Comparison of ENCODE assay signal across 13 mouse cellular contexts in genomic region chr9:57268575-57268974, GRCm38 (mm10). TPM values are rescaled to one million over a fixed set of nuclear protein-coding genes. Genes with fewer than 3 reads are reported as not detected.
DNase-seq lines count a peak whose midpoint lies in the region; ATAC-seq and TF ChIP-seq lines count a peak whose summit lies in the region.
"Had no signal": no experiment of that assay in that cellular context is flagged by ENCODE, and none has a peak within 500 bp of the region (broad histone marks: within the 10 kb centered on the region; RNA-seq: fewer than 3 reads in every experiment).

No protein-coding gene starts in this region.

- 0 out of 2 replicates have a peak, but pooled peaks have one; percentile 8 for TF ChIP-seq CTCF in hindbrain, postnatal 0 days (IDR thresholded peaks at IDR 0.05; ENCODE audit: low read depth)
- TF ChIP-seq CTCF in G1E (IDR thresholded peaks at IDR 0.05; ENCODE audit: low read depth, low read length), result no peak

- H3K4me1 ChIP-seq in hindbrain, postnatal 0 days (ENCODE audit: insufficient read depth, low read length), result peaks cover 5% of the 10 kb centered on the region; the same call in 1 of the 2 replicates
- H3K4me1 ChIP-seq in hindbrain, embryonic 14.5 days (replicated peaks; ENCODE audit: control insufficient read depth, insufficient read depth, low read length), result peaks cover 13% of the 10 kb centered on the region
- H3K4me1 ChIP-seq in G1E (ENCODE audit: insufficient read depth, low read depth, low read length), result peaks cover 48% of the 10 kb centered on the region

- 10% methylated on average over 3 of the region's 3 CpGs for WGBS in hindbrain, postnatal 0 days
- WGBS in hindbrain, embryonic 14.5 days, result 13% methylated on average over 3 of the region's 3 CpGs

- H3K27me3 ChIP-seq in hindbrain, postnatal 0 days (ENCODE audit: insufficient read depth, low read length), result no peaks in the 10 kb centered on the region
- peaks cover 3% of the 10 kb centered on the region; the same call in 1 of the 2 replicates for H3K27me3 ChIP-seq in hindbrain, embryonic 14.5 days (ENCODE audit: control insufficient read depth, insufficient read depth, low read length)
- H3K27me3 ChIP-seq in G1E (ENCODE audit: insufficient read depth, low read length), result peaks cover 68% of the 10 kb centered on the region
- H3K27me3 ChIP-seq: stomach, embryonic 15.5 days had no signal

- no peak for ATAC-seq in hindbrain, postnatal 0 days
- ATAC-seq in hindbrain, embryonic 14.5 days (ENCODE audit: low FRiP score), result no peak
- peak; percentile 22 for ATAC-seq in G1E (ENCODE audit: extremely low read depth, insufficient number of reproducible peaks, low FRiP score, poor library complexity, severe bottlenecking)
- no peak for ATAC-seq in erythroblast, adult 5-6 weeks (replicated peaks; ENCODE audit: low FRiP score, poor library complexity, severe bottlenecking)

- H3K4me2 ChIP-seq in hindbrain, postnatal 0 days (ENCODE audit: low read depth, low read length), result no peak overlapping the region
- no peak overlapping the region for H3K4me2 ChIP-seq in hindbrain, embryonic 14.5 days (replicated peaks)
- H3K4me2 ChIP-seq: stomach, embryonic 15.5 days had no signal

- H3K9ac ChIP-seq in hindbrain, postnatal 0 days (replicated peaks; ENCODE audit: low read length), result no peak overlapping the region
- H3K9ac ChIP-seq in hindbrain, embryonic 14.5 days, result no peak overlapping the region
- H3K9ac ChIP-seq: stomach, embryonic 15.5 days had no signal

- peak; percentile 40 for DNase-seq in hindbrain, postnatal 0 days (ENCODE audit: low spot score)
- DNase-seq in hindbrain, embryonic 14.5 days (ENCODE audit: low spot score), result no peak
- peak; percentile 70 for DNase-seq in 416B (ENCODE audit: low read depth)
- DNase-seq in G1E (ENCODE audit: low spot score), result no peak
- peak; percentile 39 for DNase-seq in lung, postnatal 36 days
- DNase-seq in spleen, postnatal 14 days (ENCODE audit: low spot score in 2 of 2), result no peak
- DNase-seq in gastrocnemius, adult 18-20 months (ENCODE audit: low spot score), result no peak

- H3K36me3 ChIP-seq in hindbrain, postnatal 0 days (ENCODE audit: insufficient read depth, low read length), result no peaks in the 10 kb centered on the region
- H3K36me3 ChIP-seq in hindbrain, embryonic 14.5 days (replicated peaks; ENCODE audit: control insufficient read depth, insufficient read depth), result no peaks in the 10 kb centered on the region
- no peaks in the 10 kb centered on the region for H3K36me3 ChIP-seq in G1E (replicated peaks)
- H3K36me3 ChIP-seq: heart, embryonic 10.5 days; stomach, embryonic 15.5 days had no signal

- no peak overlapping the region for H3K4me3 ChIP-seq in hindbrain, postnatal 0 days (ENCODE audit: low read length)
- no peak overlapping the region for H3K4me3 ChIP-seq in hindbrain, embryonic 14.5 days (replicated peaks; ENCODE audit: low read length)
- H3K4me3 ChIP-seq in G1E (ENCODE audit: low read depth, low read length), result no peak overlapping the region
- H3K4me3 ChIP-seq: heart, embryonic 10.5 days; stomach, embryonic 15.5 days had no signal

- no peak overlapping the region for H3K27ac ChIP-seq in hindbrain, postnatal 0 days
- H3K27ac ChIP-seq in hindbrain, embryonic 14.5 days, result no peak overlapping the region
- H3K27ac ChIP-seq: stomach, embryonic 15.5 days had no signal

- H3K9me3 ChIP-seq in hindbrain, postnatal 0 days (ENCODE audit: low read length), result no peaks in the 10 kb centered on the region
- H3K9me3 ChIP-seq in hindbrain, embryonic 14.5 days (ENCODE audit: control insufficient read depth, low read length), result no peaks in the 10 kb centered on the region
- H3K9me3 ChIP-seq in G1E (replicated peaks), result no peaks in the 10 kb centered on the region
- H3K9me3 ChIP-seq: heart, embryonic 10.5 days; stomach, embryonic 15.5 days had no signal

RNA-seq across cellular contexts. Expression of gene 1700017B05Rik, which starts 6.2 kb away (rescaled TPM):
- total RNA-seq in hindbrain, postnatal 0 days (2014; rRNA removed), result 10.6 and 14.7 TPM in 2 replicates
- 5.2 and 5.3 TPM in 2 replicates for polyA plus RNA-seq in hindbrain, postnatal 0 days (2015; fragmentation: Nextera tagmentation; extraction: Ambion mirVana)
- 3.2 and 3.4 TPM in 2 replicates for polyA plus RNA-seq in hindbrain, embryonic 14.5 days (2014; fragmentation: Nextera tagmentation; extraction: Ambion mirVana)
- total RNA-seq in G1E (2014; fragmentation: Nextera tagmentation) (88.1 and 99.3 TPM in 2 replicates), G1E (2017) (20.1 and 21.1 TPM in 2 replicates)
- polyA plus RNA-seq in G1E (2012), result 154 and 169 TPM in 2 replicates
- 24.5 and 32.9 TPM in 2 replicates for total RNA-seq in erythroblast, adult 5-6 weeks (2015; ENCODE audit: low replicate concordance)
- total RNA-seq in erythroblast, adult 5-6 weeks (2017; ENCODE audit: low replicate concordance), result 15.5 and 16.6 TPM in 2 replicates
- 1 to 10 TPM; 2.9 to 4.0 TPM for total RNA-seq in gastrocnemius, adult 18-20 months (2021)

RNA-seq across cellular contexts. Expression of gene Trcg1, which starts 32.2 kb away (rescaled TPM):
- total RNA-seq in hindbrain, postnatal 0 days (2014; rRNA removed), result not detected in 2 replicates
- polyA plus RNA-seq in hindbrain, postnatal 0 days (2015; fragmentation: Nextera tagmentation; extraction: Ambion mirVana), result not detected in 2 replicates
- not detected in 2 replicates for polyA plus RNA-seq in hindbrain, embryonic 14.5 days (2014; fragmentation: Nextera tagmentation; extraction: Ambion mirVana)
- total RNA-seq in G1E (2014; fragmentation: Nextera tagmentation) (not detected in 2 replicates), G1E (2017) (0.16 TPM in 1 of 2 replicates, not detected in the other)
- polyA plus RNA-seq in G1E (2012), result not detected in 2 replicates
- total RNA-seq in erythroblast, adult 5-6 weeks (2015; ENCODE audit: low replicate concordance), result not detected in 2 replicates
- total RNA-seq in erythroblast, adult 5-6 weeks (2017; ENCODE audit: low replicate concordance), result not detected in 2 replicates
- not detected for total RNA-seq in gastrocnemius, adult 18-20 months (2021)
- total RNA-seq: adrenal gland, postnatal 14 days; left cerebral cortex, adult 8-10 months had no signal
- polyA plus RNA-seq: heart, embryonic 10.5 days; intestine, embryonic 14.5 days had no signal

Comparison
In these comparisons a context has a peak if more than half of its experiments do, and no peak if none do; other contexts are left out.
1. DNase-seq: peak in hindbrain, postnatal 0 days (single experiment), 416B (single experiment) and lung, postnatal 36 days (single experiment); none in hindbrain, embryonic 14.5 days (single experiment), G1E (single experiment), spleen, postnatal 14 days (0 of 2) and gastrocnemius, adult 18-20 months (single experiment).